Mouse (Mus musculus): Measurements from ENCODE around the gene Spata33.
"Not testable (repeated sequence)": the region's sequence is repeated elsewhere in the genome, so short reads cannot be mapped to it uniquely, and the experiment has no call there.

- TF ChIP-seq CTCF (IDR thresholded peaks at IDR 0.05; ENCODE audit: borderline replicate concordance, control insufficient read depth, extremely low read depth, insufficient read depth, low read length, poor library complexity); POLR2A (IDR thresholded peaks at IDR 0.05; ENCODE audit: control insufficient read depth, extremely low read depth, insufficient read depth, low read length, poor library complexity): not testable (repeated sequence)
Observed at GRCm38 (mm10) chr8:123197016-123197415, 15.6 kb upstream of the Spata33 start.

Measured in thymus, adult 2 months (tissue).